Mouse (Mus musculus) MEL (cell line): ENCODE results near the gene Gm5426.

ENCODE experiments used
- CTCF ChIP-seq, 3 experiments: IDR thresholded peaks in 2 of 3; conservative IDR thresholded peaks in 1 of 3; 2 replicates each; pipeline ENCODE4 v1.5.1; 2011 to 2012; ENCODE audit warnings: low read length in 3 of 3, low read depth in 2 of 3, mild to moderate bottlenecking in 2 of 3, improper control_type of control experiment in 1 of 3, inconsistent platforms in 1 of 3, mixed read lengths in 1 of 3, moderate library complexity in 1 of 3; ENCODE audit not compliant: control insufficient read depth in 1 of 3, insufficient read depth in 1 of 3, poor library complexity in 1 of 3, severe bottlenecking in 1 of 3
- HCFC1 ChIP-seq: IDR thresholded peaks from 2 replicates; pipeline ENCODE4 v1.6.1; 2012; ENCODE audit warnings: low read depth, mild to moderate bottlenecking, inconsistent platforms, low read length, improper control_type of control experiment, moderate library complexity
- POLR2A ChIP-seq, 2 experiments: IDR thresholded peaks; 2 replicates each; pipeline ENCODE4 v1.6.1; 2011 to 2012; ENCODE audit warnings: low read length in 2 of 2, mild to moderate bottlenecking in 2 of 2, control low read depth in 1 of 2, improper control_type of control experiment in 1 of 2, low read depth in 1 of 2, moderate library complexity in 1 of 2; ENCODE audit not compliant: control insufficient read depth in 1 of 2, insufficient read depth in 1 of 2, poor library complexity in 1 of 2
- RCOR1 ChIP-seq: IDR thresholded peaks from 2 replicates; pipeline ENCODE4 v1.6.1; 2012; ENCODE audit warnings: low read depth, mild to moderate bottlenecking, inconsistent platforms, low read length, improper control_type of control experiment
- ZKSCAN1 ChIP-seq: IDR thresholded peaks from 2 replicates; pipeline ENCODE4 v1.6.1; 2012; ENCODE audit warnings: low read depth, mild to moderate bottlenecking, inconsistent platforms, low read length, improper control_type of control experiment, moderate library complexity

GRCm38 (mm10) chr10:96101035-96101434, 35.4 kb upstream of the Gm5426 start:
- TF ChIP-seq RCOR1 (no peak), HCFC1 (no peak), CTCF (IDR thresholded peaks at IDR 0.05 in 2 of 3, conservative IDR thresholded peaks at IDR 0.05 in 1 of 3; ENCODE audit: control insufficient read depth in 1 of 3, insufficient read depth in 1 of 3, low read depth in 2 of 3, low read length in 3 of 3, poor library complexity in 1 of 3, severe bottlenecking in 1 of 3) (no peak), ZKSCAN1 (no peak), POLR2A (IDR thresholded peaks at IDR 0.05; ENCODE audit: control insufficient read depth in 1 of 2, insufficient read depth in 1 of 2, low read depth in 1 of 2, low read length in 2 of 2, poor library complexity in 1 of 2) (no peak)
